Mouse (Mus musculus) neural tube, embryonic 12.5 days (tissue): ENCODE measurements around the gene Bdkrb1. TPM values are rescaled to one million over a fixed set of nuclear protein-coding genes. Genes with fewer than 3 reads are reported as not detected.

ENCODE experiments used
- ATAC-seq: fragments of 200-750 bp; cut with Nextera tagmentation; 2 replicates; pipeline ENCODE4 v1.8.0; 2017; ENCODE audit warnings: low read depth, mild to moderate bottlenecking, moderate TSS enrichment, moderate library complexity; ENCODE audit not compliant: low FRiP score
- H3K27ac ChIP-seq: fragments of 300-500 bp; sonication (generic); 2 replicates; pipeline ENCODE4 v1.5.1; 2016
- H3K27me3 ChIP-seq: fragments of 300-500 bp; sonication (generic); replicated peaks from 2 replicates; pipeline ENCODE4 v1.6.1; 2016; ENCODE audit warnings: mild to moderate bottlenecking
- H3K36me3 ChIP-seq: fragments of 300-500 bp; sonication (generic); 2 replicates; pipeline ENCODE4 v1.6.1; 2016; ENCODE audit warnings: mild to moderate bottlenecking
- H3K4me1 ChIP-seq: fragments of 300-500 bp; sonication (generic); 2 replicates; pipeline ENCODE4 v1.6.1; 2016
- H3K4me2 ChIP-seq: fragments of 300-500 bp; sonication (generic); replicated peaks from 2 replicates; pipeline ENCODE4 v1.6.1; 2016; ENCODE audit warnings: mild to moderate bottlenecking
- H3K4me3 ChIP-seq: fragments of 300-500 bp; sonication (generic); 2 replicates; pipeline ENCODE4 v1.5.1; 2016
- H3K9ac ChIP-seq: fragments of 300-500 bp; sonication (generic); 2 replicates; pipeline ENCODE4 v1.6.1; 2016; ENCODE audit warnings: mild to moderate bottlenecking
- H3K9me3 ChIP-seq: fragments of 300-500 bp; sonication (generic); 2 replicates; pipeline ENCODE4 v1.6.1; 2016; ENCODE audit warnings: mild to moderate bottlenecking
- whole genome bisulfite sequencing: fragments of 180-500 bp; shearing (Covaris S2); methylation state at CpG from one replicate; pipeline ENCODE4 v1.1.7; 2016; 5-methylcytosine and 5-hydroxymethylcytosine counted together
- polyA plus RNA-seq: library from polyadenylated mRNA; unstranded; fragments of >200 nt; fragmentation: Nextera tagmentation; extraction: Ambion mirVana; gene quantifications from 2 replicates; pipeline ENCODE4 v1.2.1, GENCODE M21; 2016

Gene Bdkrb1
- polyA plus RNA-seq, 1 experiment from 2014 or later, result not detected

DNA sequence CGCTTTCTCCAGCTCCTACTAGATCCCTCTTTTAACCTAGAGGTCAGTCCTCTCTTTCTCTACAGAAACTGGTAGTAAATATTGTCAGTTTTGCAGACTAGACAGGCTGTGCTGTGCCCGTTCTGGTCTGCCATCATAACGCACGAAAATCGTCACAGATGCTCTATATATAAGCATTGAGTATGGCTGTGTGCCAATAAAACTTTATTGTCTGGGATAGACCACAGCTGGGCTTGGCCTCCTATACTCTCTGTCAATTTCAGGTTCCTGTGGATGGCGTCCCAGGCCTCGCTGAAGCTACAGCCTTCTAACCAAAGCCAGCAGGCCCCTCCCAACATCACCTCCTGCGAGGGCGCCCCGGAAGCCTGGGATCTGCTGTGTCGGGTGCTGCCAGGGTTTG, 1.0 kb downstream of the Bdkrb1 start:
- WGBS, result 89% methylated on average over 11 of the region's 11 CpGs

DNA sequence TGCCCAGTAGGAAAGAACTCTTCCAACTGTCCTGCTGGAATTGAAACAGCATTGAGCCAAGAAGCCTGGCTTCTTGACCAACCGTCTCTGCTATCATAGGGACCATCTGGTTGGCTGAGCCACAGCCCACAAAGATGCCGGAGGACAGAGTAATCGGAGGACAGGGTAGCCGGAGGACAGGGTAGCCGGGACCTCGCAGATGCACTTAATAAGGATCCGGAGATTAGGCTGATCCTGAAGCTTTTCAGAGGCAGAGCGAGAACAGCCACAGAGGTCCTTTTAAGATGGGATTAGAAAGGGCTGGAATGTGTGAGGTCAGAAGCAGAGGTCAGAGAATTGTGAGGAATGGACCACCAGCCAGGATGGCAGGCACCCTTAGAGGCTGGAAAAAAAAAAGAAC, 2.3 kb downstream of the Bdkrb1 start:
- Histone ChIP-seq H3K36me3 (no peaks in the 10 kb centered on the region; the same call in 1 of the 2 replicates), H3K27ac (no peak overlapping the region), H3K4me1 (peaks cover 5% of the 10 kb centered on the region; the same call in 1 of the 2 replicates), H3K9ac (no peak overlapping the region), H3K27me3 (no peaks in the 10 kb centered on the region), H3K4me2 (no peak overlapping the region), H3K9me3 (no peaks in the 10 kb centered on the region), H3K4me3 (no peak overlapping the region)
- ATAC-seq, result no peak
- WGBS, result 44% methylated on average over 8 of the region's 8 CpGs

More for the DNA sequence above, 1.0 kb downstream of the Bdkrb1 start:
- Histone ChIP-seq H3K9me3 (no peaks in the 10 kb centered on the region), H3K36me3 (no peaks in the 10 kb centered on the region; the same call in 1 of the 2 replicates), H3K4me3 (no peak overlapping the region), H3K4me2 (no peak overlapping the region), H3K27ac (no peak overlapping the region), H3K9ac (no peak overlapping the region), H3K27me3 (no peaks in the 10 kb centered on the region), H3K4me1 (peaks cover 15% of the 10 kb centered on the region; the same call in 1 of the 2 replicates)
- no peak for ATAC-seq

DNA sequence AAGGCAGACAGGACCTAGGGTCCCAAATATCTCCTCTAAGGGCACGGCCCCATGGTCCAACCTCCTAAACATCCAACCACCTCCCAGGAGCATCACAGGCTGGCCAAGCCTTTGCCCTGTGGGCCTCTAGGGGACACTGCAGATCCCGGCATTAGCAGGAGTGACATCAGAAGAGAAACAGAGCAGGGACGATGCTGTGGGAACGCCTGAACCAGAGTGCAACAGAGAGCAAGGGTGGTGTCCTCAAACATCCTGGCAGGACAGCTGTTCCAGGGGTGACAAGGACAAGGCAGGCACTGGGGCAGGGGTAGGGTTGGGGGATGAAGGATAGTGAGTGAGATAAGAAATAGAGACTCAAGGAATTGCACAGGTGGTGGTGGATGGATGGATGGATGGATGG, 4.0 kb downstream of the Bdkrb1 start:
- 83% methylated on average over 4 of the region's 4 CpGs for WGBS
- no peaks in the 10 kb centered on the region; the same call in 1 of the 2 replicates for H3K36me3 ChIP-seq
- H3K4me2 ChIP-seq, result no peak overlapping the region
- no peaks in the 10 kb centered on the region for H3K4me1 ChIP-seq
- no peak for ATAC-seq
- no peaks in the 10 kb centered on the region for H3K9me3 ChIP-seq
- H3K27me3 ChIP-seq, result no peaks in the 10 kb centered on the region
- H3K9ac ChIP-seq, result no peak overlapping the region
- H3K27ac ChIP-seq, result no peak overlapping the region
- no peak overlapping the region for H3K4me3 ChIP-seq

DNA sequence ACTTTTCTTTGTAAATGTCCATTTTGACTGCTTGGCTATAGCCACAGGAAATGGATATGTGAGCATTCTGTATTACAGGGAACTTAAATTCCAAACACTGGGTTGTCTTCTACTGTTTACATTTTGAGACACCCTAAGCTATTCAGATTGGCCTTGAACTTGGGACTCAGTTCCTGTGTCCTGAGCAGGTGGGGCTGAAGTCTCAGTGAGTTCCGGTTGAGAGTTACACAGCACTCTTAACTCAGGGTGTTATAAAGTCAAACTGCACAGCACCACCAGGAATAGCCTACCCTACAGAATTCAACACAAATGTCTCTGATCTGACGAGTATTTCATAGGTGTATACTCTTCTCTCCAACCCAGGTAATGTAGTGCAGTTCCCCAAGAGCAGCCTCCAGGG, 8.2 kb downstream of the Bdkrb1 start:
- whole genome bisulfite sequencing, result 94% methylated on average over 2 of the region's 2 CpGs
- Histone ChIP-seq H3K9me3 (no peaks in the 10 kb centered on the region), H3K4me1 (no peaks in the 10 kb centered on the region), H3K27ac (no peak overlapping the region), H3K4me3 (no peak overlapping the region), H3K4me2 (no peak overlapping the region), H3K9ac (no peak overlapping the region), H3K27me3 (no peaks in the 10 kb centered on the region), H3K36me3 (peaks cover 8% of the 10 kb centered on the region; the same call in 1 of the 2 replicates)
- no peak for ATAC-seq

DNA sequence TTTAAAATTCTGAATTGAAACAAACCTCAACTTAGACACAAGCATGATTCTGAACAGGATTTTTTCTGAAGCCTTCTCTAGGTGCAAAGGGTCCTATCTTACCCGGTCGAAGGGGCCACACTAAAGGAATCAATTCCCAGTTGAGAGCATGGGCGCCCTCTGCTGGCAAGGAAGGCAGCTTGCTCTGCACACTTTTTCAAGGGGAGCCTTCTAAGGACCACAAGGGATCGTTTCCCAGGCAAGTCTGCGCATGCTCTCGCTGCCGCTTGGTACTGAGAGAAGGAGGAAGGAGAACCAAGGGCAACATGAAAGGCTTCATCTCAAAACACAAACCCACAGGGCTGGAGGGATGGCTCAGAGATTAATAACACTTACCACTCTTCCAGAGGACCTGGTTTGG, 8.9 kb downstream of the Bdkrb1 start:
- H3K27ac ChIP-seq, result no peak overlapping the region
- ATAC-seq, result no peak
- no peaks in the 10 kb centered on the region for H3K4me1 ChIP-seq
- H3K36me3 ChIP-seq, result peaks cover 15% of the 10 kb centered on the region; the same call in 1 of the 2 replicates
- H3K4me3 ChIP-seq, result no peak overlapping the region
- H3K27me3 ChIP-seq, result no peaks in the 10 kb centered on the region
- H3K9me3 ChIP-seq, result no peaks in the 10 kb centered on the region
- 15% methylated on average over 7 of the region's 7 CpGs for WGBS
- H3K9ac ChIP-seq, result no peak overlapping the region
- no peak overlapping the region for H3K4me2 ChIP-seq

DNA sequence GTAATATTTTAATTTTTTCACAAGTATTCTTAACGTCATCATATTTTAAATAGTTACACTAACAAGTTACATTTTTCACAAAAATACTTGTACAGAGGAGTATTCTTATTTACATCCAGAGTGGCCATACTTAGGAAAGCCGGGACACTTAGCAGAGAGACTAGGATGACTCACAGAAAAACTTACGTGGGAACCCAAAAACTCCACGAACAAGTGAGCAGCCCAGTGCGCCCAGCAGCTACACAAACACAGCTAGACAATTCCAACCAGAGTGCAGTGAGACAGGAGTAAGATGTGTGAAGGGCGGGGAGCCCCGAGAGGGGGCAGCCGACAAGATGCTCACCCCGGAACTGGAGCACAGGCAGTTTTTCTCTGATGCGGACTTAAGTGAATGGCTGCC, 10.7 kb downstream of the Bdkrb1 start:
- ATAC-seq, result no peak
- H3K4me3 ChIP-seq, result no peak overlapping the region
- H3K9ac ChIP-seq, result no peak overlapping the region
- H3K27ac ChIP-seq, result no peak overlapping the region
- H3K9me3 ChIP-seq, result no peaks in the 10 kb centered on the region
- no peaks in the 10 kb centered on the region for H3K4me1 ChIP-seq
- H3K36me3 ChIP-seq, result peaks cover 33% of the 10 kb centered on the region
- 93% methylated on average over 10 of the region's 10 CpGs for WGBS
- H3K27me3 ChIP-seq, result no peaks in the 10 kb centered on the region
- no peak overlapping the region for H3K4me2 ChIP-seq

DNA sequence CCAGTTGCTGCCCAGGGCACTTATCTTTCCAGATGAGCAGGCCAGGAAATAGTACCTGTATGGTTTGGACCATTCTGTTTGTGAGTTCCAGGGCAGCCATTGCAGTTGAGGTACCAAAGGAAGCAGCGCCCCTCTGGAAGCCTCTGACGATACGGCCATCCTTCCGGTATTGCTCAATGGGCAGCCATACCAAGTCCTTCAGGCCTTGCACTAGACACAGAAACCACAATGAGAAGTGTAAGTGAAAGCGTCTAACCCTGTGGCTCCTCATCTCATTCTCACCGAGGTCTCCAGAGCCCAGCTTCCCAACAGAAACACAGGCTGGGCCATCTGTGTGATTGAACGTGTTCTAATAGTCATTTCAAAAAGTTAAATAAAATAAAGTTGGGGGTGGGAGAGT, 19.2 kb downstream of the Bdkrb1 start:
- Histone ChIP-seq H3K4me3 (no peak overlapping the region), H3K36me3 (peaks cover 72% of the 10 kb centered on the region), H3K4me2 (no peak overlapping the region), H3K27me3 (no peaks in the 10 kb centered on the region), H3K9ac (no peak overlapping the region), H3K27ac (no peak overlapping the region), H3K9me3 (no peaks in the 10 kb centered on the region), H3K4me1 (no peaks in the 10 kb centered on the region)
- 97% methylated on average over 7 of the region's 7 CpGs for WGBS
- no peak for ATAC-seq

DNA sequence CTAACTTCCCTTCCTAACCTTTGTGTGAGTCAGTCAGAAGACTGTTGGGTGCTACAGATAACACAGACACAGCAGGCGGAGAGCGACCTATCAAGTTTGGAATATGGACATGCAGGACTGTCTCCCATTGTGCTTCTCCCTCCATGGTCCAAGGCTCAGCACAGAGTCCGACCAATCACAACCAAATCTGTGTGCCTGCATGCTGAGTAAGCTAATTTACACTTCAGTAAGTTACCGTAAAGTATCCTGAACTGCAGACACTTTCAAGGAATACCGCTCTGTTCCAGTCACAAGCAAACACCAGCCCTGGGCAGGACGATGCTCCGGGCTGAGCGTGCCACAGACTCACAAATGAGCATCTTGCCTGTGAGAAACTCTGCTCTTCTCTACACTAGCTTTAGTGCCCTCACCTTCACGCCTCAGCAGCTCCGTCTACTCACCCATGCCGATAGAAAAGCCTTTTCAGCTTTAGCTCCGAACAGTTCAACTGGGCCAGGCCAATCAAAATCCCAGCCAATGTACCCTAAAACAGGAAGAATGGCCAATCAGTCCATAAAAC, 20.2 kb downstream of the Bdkrb1 start:
- Histone ChIP-seq H3K27me3 (no peaks in the 10 kb centered on the region), H3K9me3 (no peaks in the 10 kb centered on the region), H3K9ac (no peak overlapping the region), H3K4me1 (no peaks in the 10 kb centered on the region), H3K27ac (no peak overlapping the region), H3K4me2 (no peak overlapping the region), H3K36me3 (peaks cover 67% of the 10 kb centered on the region), H3K4me3 (no peak overlapping the region)
- 62% methylated on average over 12 of the region's 12 CpGs for WGBS
- no peak for ATAC-seq

DNA sequence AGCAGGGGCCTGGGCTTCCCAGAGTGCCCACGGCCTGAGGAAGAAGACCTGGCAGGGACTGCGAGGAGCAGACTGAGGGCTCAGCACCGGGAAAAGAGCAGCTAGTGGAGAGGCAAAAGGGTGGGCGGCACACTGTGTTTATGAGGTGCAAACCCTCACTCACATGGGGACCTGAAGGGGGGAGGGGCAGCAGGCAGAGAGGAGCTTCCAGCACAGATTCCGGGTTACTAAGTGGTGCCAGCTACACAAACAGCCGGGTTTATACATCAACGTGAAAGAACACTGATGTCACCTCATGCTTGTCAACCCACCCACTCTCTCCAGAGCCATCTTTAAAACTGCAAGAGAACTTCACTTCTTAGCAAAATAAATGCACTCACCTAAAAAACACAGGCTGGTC, 22.9 kb downstream of the Bdkrb1 start:
- Histone ChIP-seq H3K27me3 (no peaks in the 10 kb centered on the region), H3K9me3 (no peaks in the 10 kb centered on the region), H3K9ac (no peak overlapping the region), H3K36me3 (peaks cover 53% of the 10 kb centered on the region), H3K27ac (no peak overlapping the region; the same call in 1 of the 2 replicates), H3K4me3 (no peak overlapping the region), H3K4me1 (no peaks in the 10 kb centered on the region), H3K4me2 (no peak overlapping the region)
- 60% methylated on average over 7 of the region's 7 CpGs for WGBS
- ATAC-seq, result no peak

DNA sequence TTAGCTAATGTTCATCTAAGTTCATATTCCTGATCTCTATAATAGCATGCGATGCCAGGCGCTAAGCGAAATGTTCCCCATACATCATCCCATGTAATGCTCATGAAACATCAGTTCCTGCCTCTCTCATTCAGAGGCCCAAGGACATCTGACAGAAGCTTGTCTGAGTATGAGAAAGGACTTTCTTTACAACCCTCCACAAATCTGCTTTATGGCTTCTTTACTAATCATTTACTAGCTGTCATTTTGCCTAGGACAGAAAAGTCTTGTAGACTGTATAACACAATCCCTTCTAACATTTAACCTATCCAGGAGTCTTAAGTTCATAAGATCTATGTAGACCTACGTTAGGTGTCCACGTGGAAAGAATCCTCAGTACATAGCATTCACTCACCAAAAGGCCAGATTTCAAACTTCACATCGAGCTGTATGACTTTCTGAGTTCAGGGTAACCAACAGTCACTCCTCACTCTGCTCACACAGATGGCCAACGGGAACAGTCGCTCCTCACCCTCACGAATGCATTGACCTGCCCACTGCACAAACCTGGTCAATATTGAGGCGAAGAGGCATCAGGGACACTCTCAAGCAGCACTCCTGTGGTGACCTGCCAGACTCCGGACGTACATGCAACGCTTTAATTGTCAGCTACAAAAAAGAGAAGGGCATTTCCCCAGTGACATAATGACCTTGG, 31.6 kb downstream of the Bdkrb1 start:
- Histone ChIP-seq H3K4me1 (no peaks in the 10 kb centered on the region), H3K36me3 (peaks cover 65% of the 10 kb centered on the region), H3K9me3 (no peaks in the 10 kb centered on the region), H3K9ac (no peak overlapping the region), H3K27ac (no peak overlapping the region), H3K4me2 (no peak overlapping the region), H3K27me3 (no peaks in the 10 kb centered on the region), H3K4me3 (no peak overlapping the region)
- ATAC-seq, result no peak
- 91% methylated on average over 13 of the region's 13 CpGs for WGBS

DNA sequence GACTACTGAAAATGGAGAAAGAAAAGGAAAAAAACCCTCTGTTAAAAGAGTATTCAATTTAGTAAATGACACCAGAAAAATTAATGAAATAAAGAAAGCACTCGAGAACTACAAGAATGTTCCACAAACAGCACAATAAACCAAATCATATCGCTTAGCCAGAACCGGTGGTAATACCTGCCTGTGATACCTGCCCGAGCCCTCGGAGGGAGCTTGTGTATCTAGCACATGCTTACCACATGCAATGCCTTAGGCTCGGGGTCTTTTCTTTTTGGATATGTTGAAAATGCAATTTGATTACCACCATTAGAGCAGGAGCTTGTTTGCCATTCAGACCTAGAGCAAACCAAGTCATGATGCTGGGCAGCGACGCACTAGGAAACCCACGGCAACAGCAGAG, 33.7 kb downstream of the Bdkrb1 start:
- Histone ChIP-seq H3K4me1 (no peaks in the 10 kb centered on the region), H3K36me3 (peaks cover 82% of the 10 kb centered on the region), H3K27ac (no peak overlapping the region), H3K9ac (no peak overlapping the region), H3K4me3 (no peak overlapping the region), H3K4me2 (no peak overlapping the region), H3K27me3 (no peaks in the 10 kb centered on the region), H3K9me3 (no peaks in the 10 kb centered on the region)
- 96% methylated on average over 9 of the region's 9 CpGs for WGBS
- no peak for ATAC-seq

DNA sequence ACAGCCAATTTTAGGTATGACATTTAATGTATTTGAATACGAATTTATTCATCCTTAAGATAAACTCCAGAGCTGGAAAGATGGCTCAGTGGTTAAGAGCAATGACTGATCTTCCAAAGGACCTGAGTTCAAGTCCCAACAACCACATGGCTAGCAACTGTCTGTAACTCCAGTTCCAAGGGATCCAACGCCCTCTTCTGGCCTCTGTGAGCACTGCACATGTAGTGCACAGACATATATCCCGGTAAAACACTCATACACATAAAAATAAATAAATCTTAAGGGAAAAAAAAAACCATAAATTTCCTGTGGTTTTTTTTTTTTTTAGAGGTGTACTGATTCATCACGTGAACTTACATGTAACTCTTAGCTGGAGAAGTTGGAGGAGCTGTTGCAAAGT, 34.7 kb downstream of the Bdkrb1 start:
- WGBS, result 80% methylated on average over 4 of the region's 4 CpGs
- Histone ChIP-seq H3K4me2 (no peak overlapping the region), H3K27ac (no peak overlapping the region), H3K27me3 (no peaks in the 10 kb centered on the region), H3K36me3 (peaks cover 88% of the 10 kb centered on the region), H3K4me1 (no peaks in the 10 kb centered on the region), H3K4me3 (no peak overlapping the region), H3K9me3 (no peaks in the 10 kb centered on the region), H3K9ac (no peak overlapping the region)
- ATAC-seq, result no peak

DNA sequence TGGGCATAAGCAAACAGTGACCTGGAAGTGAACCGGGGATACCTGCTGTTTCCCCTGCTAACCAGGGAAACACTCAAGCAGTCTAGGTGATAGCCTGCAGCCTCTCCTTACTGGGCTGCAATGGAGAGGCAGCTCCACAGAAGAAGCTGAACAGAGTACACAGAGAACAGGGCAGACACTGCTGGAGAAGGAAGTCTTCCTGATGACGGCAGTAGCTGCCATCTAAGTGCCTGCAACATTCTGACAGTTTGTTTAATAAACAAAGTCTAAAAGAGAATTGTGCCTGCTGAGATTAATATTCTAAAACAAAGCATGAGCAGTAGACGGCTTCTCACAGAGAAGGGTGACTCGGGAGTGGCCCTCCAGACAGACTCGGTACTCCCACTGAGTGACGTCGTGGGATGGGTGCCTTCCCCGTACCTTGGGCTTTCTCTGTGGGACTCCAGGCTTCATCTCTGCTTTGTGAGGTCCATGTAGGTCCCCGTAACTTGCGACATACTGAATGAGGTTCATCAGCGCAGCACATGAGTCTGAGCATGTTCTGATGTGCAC, 40.0 kb downstream of the Bdkrb1 start:
- WGBS, result 93% methylated on average over 11 of the region's 11 CpGs
- no peak for ATAC-seq
- Histone ChIP-seq H3K4me3 (no peak overlapping the region), H3K9me3 (no peaks in the 10 kb centered on the region), H3K4me1 (no peaks in the 10 kb centered on the region), H3K36me3 (peaks cover 95% of the 10 kb centered on the region), H3K4me2 (no peak overlapping the region), H3K27ac (no peak overlapping the region), H3K27me3 (no peaks in the 10 kb centered on the region), H3K9ac (no peak overlapping the region)
